Mouse (Mus musculus) lung, adult 2 months (tissue): Measurements from ENCODE around the gene Pgs1.

Experiments
- CTCF ChIP-seq: fragments of 200-500 bp; IDR thresholded peaks from 2 replicates; pipeline ENCODE4 v1.5.1; 2011; ENCODE audit warnings: mild to moderate bottlenecking, low read length, control low read depth; ENCODE audit not compliant: insufficient read depth
- POLR2A ChIP-seq: fragments of 200-500 bp; IDR thresholded peaks from 2 replicates; pipeline ENCODE4 v1.6.1; 2011; ENCODE audit warnings: low read depth, mild to moderate bottlenecking, control low read depth, low read length, borderline replicate concordance; ENCODE audit errors: extremely low read depth

- TF ChIP-seq CTCF = no peak
- TF ChIP-seq POLR2A = no peak
Measured at GRCm38 (mm10) chr11:118003718-118004117, 17.6 kb downstream of the Pgs1 start.
